Mouse (Mus musculus) bone marrow macrophage, adult 2 months (primary cell): ENCODE data around the gene Sema3g.

Experiments used
- CTCF ChIP-seq: IDR thresholded peaks from 2 replicates; pipeline ENCODE4 v1.5.1; 2012; ENCODE audit warnings: low read depth, mild to moderate bottlenecking, low read length, moderate library complexity
- POLR2A ChIP-seq: IDR thresholded peaks from 2 replicates; pipeline ENCODE4 v1.6.1; 2012; ENCODE audit warnings: mild to moderate bottlenecking, low read depth, low read length, borderline replicate concordance

DNA sequence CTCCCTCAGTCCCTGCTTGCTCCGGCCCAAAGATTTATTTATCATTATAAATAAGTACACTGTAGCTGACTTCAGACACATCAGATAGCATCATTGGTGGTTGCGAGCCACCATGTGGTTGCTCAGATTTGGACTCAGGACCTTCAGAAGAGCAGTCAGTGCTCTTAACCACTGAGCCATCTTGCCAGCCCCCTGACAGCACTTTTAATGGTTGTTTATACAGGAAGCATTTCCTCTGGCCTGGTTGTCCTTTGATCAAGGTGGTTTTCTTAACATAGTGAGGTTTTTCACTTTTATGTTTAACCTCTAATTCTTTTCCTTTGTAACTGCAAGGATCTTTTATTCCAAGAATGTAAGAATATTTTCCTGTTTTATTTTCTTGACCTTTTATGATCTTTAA, 23.2 kb upstream of the Sema3g start:
- TF ChIP-seq CTCF (no peak), POLR2A (no peak)
